Mouse (Mus musculus): ENCODE data around the gene Clic1. TPM values are rescaled to one million over a fixed set of nuclear protein-coding genes. Genes with fewer than 3 reads are reported as not detected.

Clic1 gene
- polyA plus RNA-seq, 1 experiment from 2014 or later, result 83.9 TPM

GRCm38 (mm10) chr17:35090166-35090932 is 40.6 kb downstream of the Clic1 start:
- Histone ChIP-seq H3K9me3 (ENCODE audit: control insufficient read depth, low read length) (no peaks in the 10 kb centered on the region), H3K27me3 (ENCODE audit: control insufficient read depth, insufficient read depth, low read length) (no peaks in the 10 kb centered on the region), H3K9ac (ENCODE audit: low read length) (peak overlapping the region; percentile 92; the same call in 1 of the 2 replicates), H3K27ac (ENCODE audit: low read depth, low read length) (no peak overlapping the region), H3K4me2 (peak overlapping the region; percentile 47), H3K4me1 (ENCODE audit: control insufficient read depth, insufficient read depth, low read length) (peaks cover 5% of the 10 kb centered on the region), H3K4me3 (ENCODE audit: low read depth, low read length) (peak overlapping the region; percentile 60), H3K36me3 (ENCODE audit: control insufficient read depth, insufficient read depth, low read length) (peaks cover 2% of the 10 kb centered on the region; the same call in 1 of the 2 replicates)
- no peak for DNase-seq (ENCODE audit: low spot score, missing footprints)
- ATAC-seq (ENCODE audit: low FRiP score), result no peak
- WGBS, result 82% methylated on average over 8 of the region's 8 CpGs

GRCm38 (mm10) chr17:35092403-35093198 is 42.8 kb downstream of the Clic1 start:
- Histone ChIP-seq H3K9me3 (ENCODE audit: control insufficient read depth, low read length) (no peaks in the 10 kb centered on the region), H3K4me3 (ENCODE audit: low read depth, low read length) (no peak overlapping the region), H3K27ac (ENCODE audit: low read depth, low read length) (no peak overlapping the region), H3K9ac (ENCODE audit: low read length) (no peak overlapping the region), H3K4me1 (ENCODE audit: control insufficient read depth, insufficient read depth, low read length) (peaks cover 5% of the 10 kb centered on the region), H3K36me3 (ENCODE audit: control insufficient read depth, insufficient read depth, low read length) (peaks cover 5% of the 10 kb centered on the region; the same call in 1 of the 2 replicates), H3K4me2 (no peak overlapping the region), H3K27me3 (ENCODE audit: control insufficient read depth, insufficient read depth, low read length) (no peaks in the 10 kb centered on the region)
- DNase-seq (ENCODE audit: low spot score, missing footprints), result no peak
- WGBS, result 88% methylated on average over 14 of the region's 14 CpGs
- ATAC-seq (ENCODE audit: low FRiP score), result no peak

GRCm38 (mm10) chr17:35094475-35095365 is 45.0 kb downstream of the Clic1 start:
- H3K9ac ChIP-seq (ENCODE audit: low read length), result no peak overlapping the region
- H3K27me3 ChIP-seq (ENCODE audit: control insufficient read depth, insufficient read depth, low read length), result no peaks in the 10 kb centered on the region
- H3K27ac ChIP-seq (ENCODE audit: low read depth, low read length), result no peak overlapping the region
- no peak overlapping the region for H3K4me2 ChIP-seq
- peaks cover 5% of the 10 kb centered on the region; the same call in 1 of the 2 replicates for H3K36me3 ChIP-seq (ENCODE audit: control insufficient read depth, insufficient read depth, low read length)
- H3K9me3 ChIP-seq (ENCODE audit: control insufficient read depth, low read length), result no peaks in the 10 kb centered on the region
- peaks cover 5% of the 10 kb centered on the region for H3K4me1 ChIP-seq (ENCODE audit: control insufficient read depth, insufficient read depth, low read length)
- DNase-seq (ENCODE audit: low spot score, missing footprints) (no peak), ATAC-seq (ENCODE audit: low FRiP score) (no peak)
- WGBS, result 91% methylated on average over 15 of the region's 15 CpGs
- no peak overlapping the region for H3K4me3 ChIP-seq (ENCODE audit: low read depth, low read length)

GRCm38 (mm10) chr17:35096597-35096996 is 46.8 kb downstream of the Clic1 start:
- DNase-seq (ENCODE audit: low spot score, missing footprints), result no peak
- H3K4me2 ChIP-seq, result no peak overlapping the region
- H3K27ac ChIP-seq (ENCODE audit: low read depth, low read length), result no peak overlapping the region
- H3K27me3 ChIP-seq (ENCODE audit: control insufficient read depth, insufficient read depth, low read length), result no peaks in the 10 kb centered on the region
- H3K4me3 ChIP-seq (ENCODE audit: low read depth, low read length), result no peak overlapping the region
- no peaks in the 10 kb centered on the region for H3K9me3 ChIP-seq (ENCODE audit: control insufficient read depth, low read length)
- peaks cover 10% of the 10 kb centered on the region for H3K36me3 ChIP-seq (ENCODE audit: control insufficient read depth, insufficient read depth, low read length)
- no peak for ATAC-seq (ENCODE audit: low FRiP score)
- H3K4me1 ChIP-seq (ENCODE audit: control insufficient read depth, insufficient read depth, low read length), result no peaks in the 10 kb centered on the region
- H3K9ac ChIP-seq (ENCODE audit: low read length), result no peak overlapping the region
- 82% methylated on average over 12 of the region's 12 CpGs for WGBS

- DNase-seq (ENCODE audit: low spot score, missing footprints), result peak; percentile 73
- peaks cover 10% of the 10 kb centered on the region for H3K36me3 ChIP-seq (ENCODE audit: control insufficient read depth, insufficient read depth, low read length)
Observed at GRCm38 (mm10) chr17:35097164-35097655, 47.4 kb downstream of the Clic1 start.

GRCm38 (mm10) chr17:35100196-35100765 is 50.5 kb downstream of the Clic1 start:
- Histone ChIP-seq H3K9ac (ENCODE audit: low read length) (no peak overlapping the region), H3K27ac (ENCODE audit: low read depth, low read length) (no peak overlapping the region), H3K4me1 (ENCODE audit: control insufficient read depth, insufficient read depth, low read length) (no peaks in the 10 kb centered on the region), H3K4me3 (ENCODE audit: low read depth, low read length) (no peak overlapping the region), H3K27me3 (ENCODE audit: control insufficient read depth, insufficient read depth, low read length) (no peaks in the 10 kb centered on the region), H3K9me3 (ENCODE audit: control insufficient read depth, low read length) (no peaks in the 10 kb centered on the region), H3K4me2 (no peak overlapping the region), H3K36me3 (ENCODE audit: control insufficient read depth, insufficient read depth, low read length) (peaks cover 8% of the 10 kb centered on the region)
- ATAC-seq (ENCODE audit: low FRiP score) (no peak), DNase-seq (ENCODE audit: low spot score, missing footprints) (no peak)
- WGBS, result 77% methylated on average over 10 of the region's 10 CpGs

More at GRCm38 (mm10) chr17:35097164-35097655, 47.4 kb downstream of the Clic1 start:
- Histone ChIP-seq H3K4me1 (ENCODE audit: control insufficient read depth, insufficient read depth, low read length) (no peaks in the 10 kb centered on the region), H3K9me3 (ENCODE audit: control insufficient read depth, low read length) (no peaks in the 10 kb centered on the region), H3K9ac (ENCODE audit: low read length) (no peak overlapping the region), H3K27me3 (ENCODE audit: control insufficient read depth, insufficient read depth, low read length) (no peaks in the 10 kb centered on the region), H3K4me2 (no peak overlapping the region), H3K27ac (ENCODE audit: low read depth, low read length) (no peak overlapping the region), H3K4me3 (ENCODE audit: low read depth, low read length) (no peak overlapping the region)
- WGBS, result 70% methylated on average over 12 of the region's 12 CpGs
- no peak for ATAC-seq (ENCODE audit: low FRiP score)

- H3K4me3 ChIP-seq (ENCODE audit: low read depth, low read length), result no peak overlapping the region
- DNase-seq (ENCODE audit: low spot score, missing footprints), result no peak
- H3K27ac ChIP-seq (ENCODE audit: low read depth, low read length), result no peak overlapping the region
- no peaks in the 10 kb centered on the region for H3K27me3 ChIP-seq (ENCODE audit: control insufficient read depth, insufficient read depth, low read length)
- WGBS, result 89% methylated on average over 11 of the region's 11 CpGs
- H3K4me1 ChIP-seq (ENCODE audit: control insufficient read depth, insufficient read depth, low read length), result peaks cover 5% of the 10 kb centered on the region
- H3K9me3 ChIP-seq (ENCODE audit: control insufficient read depth, low read length), result no peaks in the 10 kb centered on the region
- no peak overlapping the region for H3K9ac ChIP-seq (ENCODE audit: low read length)
- no peak overlapping the region for H3K4me2 ChIP-seq
- ATAC-seq (ENCODE audit: low FRiP score), result no peak
- H3K36me3 ChIP-seq (ENCODE audit: control insufficient read depth, insufficient read depth, low read length), result peaks cover 8% of the 10 kb centered on the region
Observed at GRCm38 (mm10) chr17:35101161-35101560, 51.4 kb downstream of the Clic1 start.

GRCm38 (mm10) chr17:35102299-35102698 is 52.5 kb downstream of the Clic1 start:
- ATAC-seq (ENCODE audit: low FRiP score), result no peak
- no peaks in the 10 kb centered on the region for H3K27me3 ChIP-seq (ENCODE audit: control insufficient read depth, insufficient read depth, low read length)
- peaks cover 8% of the 10 kb centered on the region for H3K4me1 ChIP-seq (ENCODE audit: control insufficient read depth, insufficient read depth, low read length)
- peaks cover 6% of the 10 kb centered on the region for H3K36me3 ChIP-seq (ENCODE audit: control insufficient read depth, insufficient read depth, low read length)
- no peak overlapping the region for H3K27ac ChIP-seq (ENCODE audit: low read depth, low read length)
- H3K9ac ChIP-seq (ENCODE audit: low read length), result no peak overlapping the region
- no peak for DNase-seq (ENCODE audit: low spot score, missing footprints)
- H3K4me2 ChIP-seq, result no peak overlapping the region
- no peak overlapping the region for H3K4me3 ChIP-seq (ENCODE audit: low read depth, low read length)
- 76% methylated on average over 8 of the region's 8 CpGs for WGBS
- no peaks in the 10 kb centered on the region for H3K9me3 ChIP-seq (ENCODE audit: control insufficient read depth, low read length)
